Mouse (Mus musculus): Measurements from ENCODE around the gene Prss48.

- no peak for TF ChIP-seq POLR2A (IDR thresholded peaks at IDR 0.05; ENCODE audit: insufficient read depth, low read depth, low read length)
- TF ChIP-seq CTCF (IDR thresholded peaks at IDR 0.05), result no peak
Measured at GRCm38 (mm10) chr3:86016965-86017364, 14.7 kb upstream of the Prss48 start.
